Mouse (Mus musculus): ENCODE results near the gene Kif9. TPM values are rescaled to one million over a fixed set of nuclear protein-coding genes. Genes with fewer than 3 reads are reported as not detected.

The Kif9 gene
- polyA plus RNA-seq, 1 experiment: 1.2 TPM

DNA sequence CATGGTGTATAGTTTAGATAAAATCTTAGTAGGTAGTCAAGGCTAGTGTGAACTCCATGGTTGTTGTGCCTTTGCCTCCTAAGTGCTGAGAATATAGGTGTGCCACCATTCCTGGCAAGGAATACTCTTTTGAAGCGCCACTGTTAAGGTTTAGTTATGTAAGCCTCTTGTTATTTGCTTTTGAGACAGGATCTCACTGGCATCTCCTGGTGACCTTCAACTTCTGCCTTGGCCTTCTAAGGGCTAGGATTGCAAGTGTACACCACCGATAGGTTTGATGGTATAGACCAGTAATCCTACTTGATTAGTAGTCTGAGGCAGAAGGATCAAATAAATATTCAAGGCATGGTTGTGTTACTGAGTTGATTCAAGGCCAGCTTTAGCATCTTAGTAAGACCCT, 59.9 kb downstream of the Kif9 start:
- Histone ChIP-seq H3K9ac (ENCODE audit: low read depth, poor library complexity, severe bottlenecking) (no peak overlapping the region), H3K36me3 (ENCODE audit: control insufficient read depth, insufficient read depth, low read length, poor library complexity, severe bottlenecking) (no peaks in the 10 kb centered on the region), H3K9me3 (replicated peaks; ENCODE audit: control insufficient read depth, insufficient read depth, low read length, poor library complexity, severe bottlenecking) (no peaks in the 10 kb centered on the region)

GRCm38 (mm10) chr9:110538511-110538910, 61.8 kb downstream of the Kif9 start:
- Histone ChIP-seq H3K9me3 (replicated peaks; ENCODE audit: control insufficient read depth, insufficient read depth, low read length, poor library complexity, severe bottlenecking) (no peaks in the 10 kb centered on the region), H3K27ac (ENCODE audit: insufficient read depth, low read length) (no peak overlapping the region), H3K36me3 (ENCODE audit: control insufficient read depth, insufficient read depth, low read length, poor library complexity, severe bottlenecking) (no peaks in the 10 kb centered on the region), H3K4me1 (ENCODE audit: control insufficient read depth, insufficient read depth, low read length) (peaks cover 2% of the 10 kb centered on the region), H3K9ac (ENCODE audit: low read depth, poor library complexity, severe bottlenecking) (no peak overlapping the region), H3K4me3 (ENCODE audit: low read depth, low read length) (no peak overlapping the region), H3K27me3 (ENCODE audit: control insufficient read depth, insufficient read depth, low read length, poor library complexity, severe bottlenecking) (no peaks in the 10 kb centered on the region)
- no peak for TF ChIP-seq CTCF (IDR thresholded peaks at IDR 0.05; ENCODE audit: low read depth, low read length)

More for the DNA sequence above, 59.9 kb downstream of the Kif9 start:
- TF ChIP-seq EP300 (IDR thresholded peaks at IDR 0.05; ENCODE audit: insufficient read depth, low read depth, low read length) (no peak), CTCF (IDR thresholded peaks at IDR 0.05; ENCODE audit: low read depth, low read length) (no peak), POLR2A (IDR thresholded peaks at IDR 0.05; ENCODE audit: insufficient read depth, low read length) (no peak)
- Histone ChIP-seq H3K4me3 (ENCODE audit: low read depth, low read length) (no peak overlapping the region), H3K4me1 (ENCODE audit: control insufficient read depth, insufficient read depth, low read length) (peaks cover 2% of the 10 kb centered on the region), H3K27me3 (ENCODE audit: control insufficient read depth, insufficient read depth, low read length, poor library complexity, severe bottlenecking) (no peaks in the 10 kb centered on the region), H3K27ac (ENCODE audit: insufficient read depth, low read length) (no peak overlapping the region)

DNA sequence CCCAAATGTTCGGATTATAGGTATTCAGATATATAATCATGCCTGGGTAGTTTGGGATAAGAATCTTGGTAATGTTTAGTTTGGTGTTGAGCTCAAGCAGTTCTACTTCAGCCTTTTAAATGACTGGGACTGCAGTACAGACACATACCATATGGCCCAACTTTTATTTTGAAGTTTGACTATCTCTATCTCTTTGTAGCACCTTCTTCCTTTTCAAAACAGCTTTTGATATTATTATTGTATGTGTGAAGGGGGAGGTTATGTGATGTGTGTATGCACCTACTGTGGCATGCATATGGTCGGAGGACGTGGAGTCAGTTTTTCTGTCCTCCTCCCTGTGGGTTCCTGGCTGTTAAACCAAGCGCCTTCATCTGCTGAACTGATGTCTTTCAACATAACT, 65.2 kb downstream of the Kif9 start:
- H3K36me3 ChIP-seq (ENCODE audit: control insufficient read depth, insufficient read depth, low read length, poor library complexity, severe bottlenecking): peaks cover 2% of the 10 kb centered on the region; the same call in 1 of the 2 replicates

DNA sequence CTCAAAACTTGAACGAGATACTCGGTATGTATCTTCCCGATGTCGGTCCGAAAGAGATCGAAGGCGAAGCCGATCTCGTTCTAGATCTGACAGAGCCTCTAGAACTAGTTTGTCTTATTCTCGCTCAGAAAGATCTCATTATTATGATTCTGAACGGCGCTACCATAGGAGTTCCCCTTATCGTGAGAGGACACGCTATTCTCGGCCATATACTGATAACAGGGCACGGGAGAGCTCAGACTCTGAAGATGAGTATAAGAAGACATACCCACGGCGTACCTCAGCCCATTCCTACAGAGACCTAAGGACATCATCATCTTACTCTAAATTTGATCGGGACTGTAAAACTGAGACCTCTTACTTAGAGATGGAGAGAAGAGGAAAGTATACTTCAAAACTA, 71.5 kb downstream of the Kif9 start:
- Histone ChIP-seq H3K4me1 (ENCODE audit: control insufficient read depth, insufficient read depth, low read length) (no peaks in the 10 kb centered on the region), H3K9me3 (replicated peaks; ENCODE audit: control insufficient read depth, insufficient read depth, low read length, poor library complexity, severe bottlenecking) (no peaks in the 10 kb centered on the region), H3K9ac (ENCODE audit: low read depth, poor library complexity, severe bottlenecking) (no peak overlapping the region), H3K27ac (ENCODE audit: insufficient read depth, low read length) (no peak overlapping the region), H3K36me3 (ENCODE audit: control insufficient read depth, insufficient read depth, low read length, poor library complexity, severe bottlenecking) (peaks cover 52% of the 10 kb centered on the region), H3K4me3 (ENCODE audit: low read depth, low read length) (no peak overlapping the region), H3K27me3 (ENCODE audit: control insufficient read depth, insufficient read depth, low read length, poor library complexity, severe bottlenecking) (no peaks in the 10 kb centered on the region)
- TF ChIP-seq POLR2A (IDR thresholded peaks at IDR 0.05; ENCODE audit: insufficient read depth, low read length) (no peak), EP300 (IDR thresholded peaks at IDR 0.05; ENCODE audit: insufficient read depth, low read depth, low read length) (no peak), CTCF (IDR thresholded peaks at IDR 0.05; ENCODE audit: low read depth, low read length) (no peak)

More for the DNA sequence above, 65.2 kb downstream of the Kif9 start:
- no peaks in the 10 kb centered on the region for H3K27me3 ChIP-seq (ENCODE audit: control insufficient read depth, insufficient read depth, low read length, poor library complexity, severe bottlenecking)
- peaks cover 2% of the 10 kb centered on the region for H3K4me1 ChIP-seq (ENCODE audit: control insufficient read depth, insufficient read depth, low read length)
- no peaks in the 10 kb centered on the region for H3K9me3 ChIP-seq (replicated peaks; ENCODE audit: control insufficient read depth, insufficient read depth, low read length, poor library complexity, severe bottlenecking)
- TF ChIP-seq EP300 (IDR thresholded peaks at IDR 0.05; ENCODE audit: insufficient read depth, low read depth, low read length): no peak
- no peak for TF ChIP-seq POLR2A (IDR thresholded peaks at IDR 0.05; ENCODE audit: insufficient read depth, low read length)
- no peak for TF ChIP-seq CTCF (IDR thresholded peaks at IDR 0.05; ENCODE audit: low read depth, low read length)
- H3K4me3 ChIP-seq (ENCODE audit: low read depth, low read length): no peak overlapping the region
- H3K9ac ChIP-seq (ENCODE audit: low read depth, poor library complexity, severe bottlenecking): no peak overlapping the region
- H3K27ac ChIP-seq (ENCODE audit: insufficient read depth, low read length): no peak overlapping the region

- no peaks in the 10 kb centered on the region for H3K27me3 ChIP-seq (ENCODE audit: control insufficient read depth, insufficient read depth, low read length, poor library complexity, severe bottlenecking)
- no peak overlapping the region for H3K27ac ChIP-seq (ENCODE audit: insufficient read depth, low read length)
- peaks cover 44% of the 10 kb centered on the region for H3K36me3 ChIP-seq (ENCODE audit: control insufficient read depth, insufficient read depth, low read length, poor library complexity, severe bottlenecking)
- no peak overlapping the region for H3K9ac ChIP-seq (ENCODE audit: low read depth, poor library complexity, severe bottlenecking)
- no peaks in the 10 kb centered on the region for H3K9me3 ChIP-seq (replicated peaks; ENCODE audit: control insufficient read depth, insufficient read depth, low read length, poor library complexity, severe bottlenecking)
- TF ChIP-seq POLR2A (IDR thresholded peaks at IDR 0.05; ENCODE audit: insufficient read depth, low read length) (no peak), CTCF (IDR thresholded peaks at IDR 0.05; ENCODE audit: low read depth, low read length) (no peak), EP300 (IDR thresholded peaks at IDR 0.05; ENCODE audit: insufficient read depth, low read depth, low read length) (no peak)
- H3K4me1 ChIP-seq (ENCODE audit: control insufficient read depth, insufficient read depth, low read length): no peaks in the 10 kb centered on the region
- H3K4me3 ChIP-seq (ENCODE audit: low read depth, low read length): no peak overlapping the region
These were observed 91.6 kb downstream of the Kif9 start for GRCm38 (mm10) chr9:110568309-110568708.

Other genes starting within 250 kb of the Kif9 start
- 1.0 and 1.2 TPM in 2 replicates for gene Cspg5, start 233.2 kb upstream of the Kif9 start, polyA plus RNA-seq (2011; ENCODE audit: insufficient read depth, insufficient read length, low read depth, missing spikeins)
- 8.5 and 9.0 TPM in 2 replicates for gene Elp6, start 171.8 kb upstream of the Kif9 start, polyA plus RNA-seq (2011; ENCODE audit: insufficient read depth, insufficient read length, low read depth, missing spikeins)
- 25.8 and 35.7 TPM in 2 replicates for gene Scap, start 143.7 kb upstream of the Kif9 start, polyA plus RNA-seq (2011; ENCODE audit: insufficient read depth, insufficient read length, low read depth, missing spikeins)
- gene Ptpn23, start 68.7 kb upstream of the Kif9 start, polyA plus RNA-seq (2011; ENCODE audit: insufficient read depth, insufficient read length, low read depth, missing spikeins): 38.9 and 41.7 TPM in 2 replicates
- gene Ngp, start 57.2 kb upstream of the Kif9 start, polyA plus RNA-seq (2011; ENCODE audit: insufficient read depth, insufficient read length, low read depth, missing spikeins): not detected in 2 replicates
- 6.2 and 7.0 TPM in 2 replicates for gene Klhl18, start 264 bp upstream of the Kif9 start, polyA plus RNA-seq (2011; ENCODE audit: insufficient read depth, insufficient read length, low read depth, missing spikeins)
- gene Setd2, start 55.6 kb downstream of the Kif9 start, polyA plus RNA-seq (2011; ENCODE audit: insufficient read depth, insufficient read length, low read depth, missing spikeins): 82.3 and 86.0 TPM in 2 replicates
- 43.5 and 48.0 TPM in 2 replicates for gene Nradd, start 147.5 kb downstream of the Kif9 start, polyA plus RNA-seq (2011; ENCODE audit: insufficient read depth, insufficient read length, low read depth, missing spikeins)
- gene Nbeal2, start 177.2 kb downstream of the Kif9 start, polyA plus RNA-seq (2011; ENCODE audit: insufficient read depth, insufficient read length, low read depth, missing spikeins): 10.3 and 11.6 TPM in 2 replicates
- 33.5 and 40.5 TPM in 2 replicates for gene Ccdc12, start 179.5 kb downstream of the Kif9 start, polyA plus RNA-seq (2011; ENCODE audit: insufficient read depth, insufficient read length, low read depth, missing spikeins)